Mouse (Mus musculus): ENCODE data around the gene Enpp1.

- no peak for TF ChIP-seq CTCF (IDR thresholded peaks at IDR 0.05; ENCODE audit: control insufficient read depth, insufficient read depth, insufficient replicate concordance, low read depth, low read length)
- no peak for TF ChIP-seq POLR2A (IDR thresholded peaks at IDR 0.05; ENCODE audit: control insufficient read depth, low read depth, low read length)
These were observed 123.1 kb downstream of the Enpp1 start for GRCm38 (mm10) chr10:24588824-24589223.
